Mouse (Mus musculus) inflammation-experienced regulatory T-cells, adult 6 months (primary cell): Measurements from ENCODE around the gene Hoxa2. TPM values are rescaled to one million over a fixed set of nuclear protein-coding genes. Genes with fewer than 3 reads are reported as not detected.

ENCODE experiments used
- ATAC-seq: one replicate; pipeline ENCODE4 v1.8.0; 2017
- polyA plus RNA-seq, 3 experiments: library from polyadenylated mRNA; unstranded; fragments of 100-300 nt; shearing (Covaris generic); gene quantifications; one replicate each; pipeline ENCODE4 v1.2.1; 2017

Gene Hoxa2
- not detected for polyA plus RNA-seq

- no peak for ATAC-seq
These were observed at the start of gene Hoxa2 for GRCm38 (mm10) chr6:52164626-52165440. Gene Hoxa2, minus strand, starts transcription at chr6:52164831.

- no peak for ATAC-seq
These were observed 49.6 kb upstream of the Hoxa2 start for GRCm38 (mm10) chr6:52214271-52214670.

DNA sequence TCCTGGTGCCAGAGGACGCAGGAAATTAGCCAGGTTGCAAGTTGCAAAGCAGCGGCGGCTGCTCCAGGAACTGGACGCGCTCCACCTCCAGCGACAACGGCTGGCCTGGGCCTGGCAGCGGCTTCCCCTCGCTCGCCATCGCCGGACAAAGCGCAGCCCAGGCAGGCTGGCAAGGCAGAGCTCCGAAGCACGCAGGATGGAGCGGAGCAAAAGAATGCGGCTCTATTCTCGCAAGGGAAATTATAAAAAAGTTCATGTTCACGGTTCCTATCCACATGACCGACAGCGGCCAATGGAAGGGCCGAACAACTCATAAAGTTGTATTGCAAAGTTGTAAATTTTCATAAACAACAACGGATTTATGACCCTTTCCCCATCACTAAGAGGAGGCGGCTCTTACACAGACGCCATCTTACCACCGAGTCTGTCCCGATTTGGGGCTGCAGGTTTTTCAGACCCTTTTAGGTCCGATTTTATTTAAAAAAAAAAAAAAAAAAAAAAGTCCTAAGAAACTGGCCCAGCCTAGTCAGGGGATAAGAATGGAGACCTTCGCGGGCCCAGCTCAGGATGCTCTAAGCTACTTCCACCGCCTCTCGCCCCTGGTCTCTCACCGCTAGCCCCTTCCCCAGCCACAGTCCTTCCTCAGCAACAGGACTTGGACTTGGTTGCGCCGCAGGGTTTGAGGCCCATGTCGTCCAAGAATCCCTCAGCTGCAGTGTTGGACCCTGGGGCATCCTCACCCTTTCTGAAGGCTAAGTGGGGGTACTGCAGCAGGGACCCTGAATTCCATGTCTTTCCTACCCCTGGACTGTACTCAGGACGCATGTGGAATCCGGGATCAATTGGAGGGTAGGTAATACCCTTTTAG is 48.7 kb upstream of the Hoxa2 start, which contains the start of the genes Hoxa3 and Gm28308:
Hoxa3 (minus strand) TSS at position 218 of the 868 bp plus-strand sequence.
Gm28308 (minus strand) TSS at position 221 of the 868 bp plus-strand sequence.
- peak; percentile 29 for ATAC-seq

GRCm38 (mm10) chr6:52212556-52213118 is 48.0 kb upstream of the Hoxa2 start:
- no peak for ATAC-seq

DNA sequence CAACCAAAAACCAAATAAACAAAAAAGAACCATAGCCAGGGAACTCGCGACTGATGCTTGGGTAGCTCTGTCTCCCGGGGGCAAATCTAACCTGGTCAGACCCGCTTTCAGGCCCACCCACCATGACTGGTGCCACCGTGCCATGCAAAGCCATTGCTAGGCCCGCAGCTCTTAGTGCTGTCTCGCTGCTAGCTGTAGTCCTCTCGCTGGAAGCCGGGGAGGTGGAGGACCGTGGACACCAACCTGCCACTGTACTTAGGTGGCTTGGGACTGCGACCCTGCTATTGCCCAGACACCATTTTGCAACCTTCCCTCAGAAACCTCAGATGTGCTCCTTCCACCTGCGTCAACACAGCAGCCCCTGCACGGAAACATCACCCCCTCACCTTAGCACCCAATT is 47.3 kb upstream of the Hoxa2 start:
- peak; percentile 12 for ATAC-seq

DNA sequence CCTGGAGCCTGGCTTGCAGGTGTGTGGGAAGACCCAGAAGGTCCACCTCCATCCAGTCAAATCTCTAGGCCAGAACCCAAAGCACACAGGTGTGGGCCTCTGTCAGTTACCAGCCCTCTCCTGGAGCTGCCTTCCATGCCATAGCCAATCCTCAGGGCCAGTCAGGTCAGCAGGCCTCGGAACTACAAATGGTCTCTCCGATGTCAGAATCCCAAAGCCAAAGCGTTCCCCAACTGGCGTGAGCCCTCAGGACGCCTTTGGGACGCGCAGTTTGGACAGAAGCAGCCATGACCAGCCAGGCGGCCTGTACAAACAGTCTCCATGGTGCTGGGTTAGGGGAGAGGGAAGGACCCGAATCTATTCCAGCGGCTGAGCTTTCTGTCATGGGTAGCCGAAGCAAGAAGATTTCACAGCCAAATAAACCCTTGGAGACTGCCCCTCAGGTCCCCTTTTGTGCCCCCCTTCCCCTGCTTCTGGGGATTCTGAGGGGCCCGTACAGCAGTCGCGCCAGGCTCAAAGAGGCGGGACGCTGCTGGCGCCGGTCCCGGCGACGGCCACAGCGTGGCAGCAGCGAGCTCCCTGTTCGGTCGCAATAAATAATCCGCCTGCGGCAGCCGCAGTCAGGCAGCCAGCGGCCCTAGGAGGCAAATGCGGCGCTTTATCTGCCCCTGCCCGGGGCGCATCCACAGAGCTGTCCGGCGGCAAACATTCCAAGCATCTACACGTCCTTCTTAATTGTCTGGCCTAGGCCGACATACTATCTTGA is 46.7 kb upstream of the Hoxa2 start:
- peak; percentile 85 for ATAC-seq

- ATAC-seq, result no peak
These were observed 45.0 kb upstream of the Hoxa2 start for GRCm38 (mm10) chr6:52209685-52210046.

DNA sequence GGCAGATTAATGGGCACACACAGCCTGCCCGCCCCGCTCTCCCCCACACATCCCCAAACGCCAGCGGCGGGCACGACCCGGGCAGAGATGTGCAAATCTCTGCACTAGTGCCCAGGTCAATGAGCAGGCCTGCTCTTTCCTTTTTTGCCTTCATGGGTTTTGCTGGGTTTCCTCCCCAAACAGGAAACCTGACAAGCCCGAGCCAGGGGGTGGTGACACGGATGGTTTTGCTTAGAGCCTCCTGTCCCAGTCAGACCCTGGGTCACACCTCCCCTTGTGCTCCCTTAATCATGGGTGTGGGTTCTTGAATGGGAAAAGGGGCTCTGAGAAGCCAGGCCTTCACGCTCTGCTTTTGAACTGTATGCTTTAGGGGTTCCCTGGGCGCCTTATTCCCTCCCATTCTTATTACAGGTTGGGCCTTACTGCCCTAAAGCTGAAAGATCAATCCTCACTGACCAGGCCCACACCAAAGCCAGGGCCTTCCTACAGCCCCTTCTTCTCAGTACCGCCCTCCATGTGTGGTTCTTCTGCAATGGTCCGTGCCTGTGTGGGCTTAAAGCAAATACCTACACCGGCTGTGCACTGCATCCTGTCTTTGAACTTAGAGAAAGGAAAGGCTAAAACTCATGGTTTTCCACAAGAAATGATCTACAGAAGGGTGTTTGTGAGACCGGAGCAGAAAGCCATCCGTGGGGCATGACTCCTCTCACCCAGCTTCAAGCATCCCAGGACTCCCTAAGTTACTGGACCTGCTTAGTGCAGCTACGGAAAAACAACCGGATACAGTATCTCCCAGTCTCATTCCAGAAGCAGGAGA is 44.4 kb upstream of the Hoxa2 start:
- no peak for ATAC-seq

- ATAC-seq, result no peak
These were observed 43.6 kb upstream of the Hoxa2 start, which contains the start of gene Hoxa6 for GRCm38 (mm10) chr6:52208072-52208867. Gene Hoxa6, minus strand, starts transcription at chr6:52208722.

DNA sequence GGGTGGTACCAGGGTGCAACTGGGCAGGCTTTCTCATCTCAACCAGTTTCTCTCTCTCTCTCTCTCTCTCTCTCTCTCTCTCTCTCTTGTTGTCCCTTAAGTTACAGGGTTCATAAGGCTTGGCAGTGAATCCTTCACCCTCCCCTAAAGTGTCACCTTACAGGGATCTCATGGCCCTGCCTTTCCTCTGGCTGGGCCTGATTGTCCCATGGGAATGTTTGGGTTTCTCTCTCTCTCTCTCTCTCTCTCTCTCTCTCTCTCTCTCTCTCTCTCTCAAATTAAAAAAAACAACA is 43.0 kb upstream of the Hoxa2 start:
- ATAC-seq, result no peak

DNA sequence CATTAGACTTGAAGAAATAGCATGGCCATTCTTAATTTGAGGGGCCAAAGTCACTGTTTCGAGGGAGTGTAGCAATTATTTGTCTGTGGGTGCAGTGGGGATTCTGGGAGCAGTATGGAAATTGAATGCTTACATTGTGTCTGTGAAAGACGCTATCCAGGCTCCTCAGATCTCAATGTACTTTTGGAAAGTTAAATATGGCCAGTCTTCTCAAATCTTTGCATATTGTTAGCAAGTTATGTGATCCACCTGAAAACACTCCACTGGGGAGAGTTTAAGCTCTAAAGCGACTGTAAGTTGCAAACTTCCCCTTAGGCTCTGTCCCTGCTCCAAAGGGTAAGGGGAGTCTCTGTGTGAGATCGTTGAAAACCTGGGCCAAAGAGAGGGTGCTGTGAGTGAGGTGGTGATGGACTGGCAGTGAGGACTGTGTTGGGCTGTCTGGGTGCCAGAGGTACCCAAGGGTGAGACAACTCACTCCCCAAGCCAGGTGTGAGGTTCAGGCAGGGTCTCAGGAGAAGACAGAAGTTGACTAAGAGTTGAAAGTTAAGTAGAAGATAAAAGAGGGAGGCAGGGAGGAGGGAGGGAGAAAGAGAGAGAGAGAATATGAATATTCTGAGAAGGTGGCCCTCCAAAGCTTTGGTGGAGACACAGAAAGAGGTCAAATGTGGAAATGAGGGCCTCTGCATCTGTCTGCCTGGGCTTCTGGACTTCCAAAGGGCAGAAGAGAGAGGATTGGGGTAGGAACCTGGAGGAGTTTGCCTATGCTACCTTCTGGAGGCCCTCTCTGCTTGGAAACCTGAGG is 42.5 kb upstream of the Hoxa2 start:
- ATAC-seq, result no peak

DNA sequence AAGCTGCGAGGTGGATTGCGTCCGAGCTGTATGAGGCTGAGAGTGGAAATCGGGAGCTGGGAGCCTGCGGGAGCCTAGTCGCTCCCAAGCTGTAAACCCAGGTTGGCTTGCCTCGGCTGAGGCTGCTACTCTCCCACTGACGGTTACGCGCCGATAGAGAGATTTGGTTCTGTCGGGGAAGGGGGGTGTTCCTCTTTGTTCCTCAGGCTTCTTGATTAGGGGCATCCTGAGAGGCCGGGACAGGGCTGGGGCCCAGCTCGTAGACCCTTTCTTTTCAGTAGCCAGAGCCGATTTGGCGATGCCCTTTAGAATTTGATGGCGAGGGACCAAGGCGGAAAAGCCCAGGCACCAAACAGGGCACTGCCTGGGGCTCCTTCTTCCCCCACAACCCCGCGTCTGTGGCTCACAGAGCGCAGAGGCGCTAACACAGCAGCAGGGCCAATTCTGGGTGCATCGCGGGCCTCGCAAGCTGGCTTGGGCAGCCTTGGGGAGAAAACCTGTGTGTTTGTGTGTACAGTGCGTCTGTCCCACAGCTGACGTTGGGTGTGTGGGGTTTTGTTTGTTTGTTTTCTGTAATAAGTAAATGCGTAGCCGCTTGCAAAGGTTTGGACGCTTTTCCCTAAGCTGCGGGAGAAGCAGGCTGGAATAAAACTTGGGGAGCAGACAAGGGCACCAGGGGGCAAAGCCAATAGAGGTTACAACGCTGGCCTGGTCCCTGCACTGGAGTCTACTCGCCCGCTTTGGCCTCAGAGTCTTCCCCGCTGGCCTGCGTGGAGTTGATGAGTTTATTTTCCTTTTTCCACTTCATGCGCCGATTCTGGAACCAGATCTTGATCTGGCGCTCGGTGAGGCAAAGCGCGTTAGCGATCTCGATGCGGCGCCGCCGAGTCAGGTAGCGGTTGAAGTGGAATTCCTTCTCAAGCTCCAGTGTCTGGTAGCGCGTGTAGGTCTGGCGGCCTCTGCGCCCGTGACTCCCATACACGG is 41.3 kb upstream of the Hoxa2 start:
- ATAC-seq, result no peak

GRCm38 (mm10) chr6:52205221-52205620 is 40.6 kb upstream of the Hoxa2 start:
- ATAC-seq, result no peak

GRCm38 (mm10) chr6:52204050-52204752 is 39.6 kb upstream of the Hoxa2 start, which contains the start of gene Hoxa5:
Gene Hoxa5, minus strand, starts transcription at chr6:52204587.
- no peak for ATAC-seq

GRCm38 (mm10) chr6:52203371-52204049 is 38.9 kb upstream of the Hoxa2 start:
- no peak for ATAC-seq

- no peak for ATAC-seq
These were observed 38.4 kb upstream of the Hoxa2 start for GRCm38 (mm10) chr6:52203121-52203370.

DNA sequence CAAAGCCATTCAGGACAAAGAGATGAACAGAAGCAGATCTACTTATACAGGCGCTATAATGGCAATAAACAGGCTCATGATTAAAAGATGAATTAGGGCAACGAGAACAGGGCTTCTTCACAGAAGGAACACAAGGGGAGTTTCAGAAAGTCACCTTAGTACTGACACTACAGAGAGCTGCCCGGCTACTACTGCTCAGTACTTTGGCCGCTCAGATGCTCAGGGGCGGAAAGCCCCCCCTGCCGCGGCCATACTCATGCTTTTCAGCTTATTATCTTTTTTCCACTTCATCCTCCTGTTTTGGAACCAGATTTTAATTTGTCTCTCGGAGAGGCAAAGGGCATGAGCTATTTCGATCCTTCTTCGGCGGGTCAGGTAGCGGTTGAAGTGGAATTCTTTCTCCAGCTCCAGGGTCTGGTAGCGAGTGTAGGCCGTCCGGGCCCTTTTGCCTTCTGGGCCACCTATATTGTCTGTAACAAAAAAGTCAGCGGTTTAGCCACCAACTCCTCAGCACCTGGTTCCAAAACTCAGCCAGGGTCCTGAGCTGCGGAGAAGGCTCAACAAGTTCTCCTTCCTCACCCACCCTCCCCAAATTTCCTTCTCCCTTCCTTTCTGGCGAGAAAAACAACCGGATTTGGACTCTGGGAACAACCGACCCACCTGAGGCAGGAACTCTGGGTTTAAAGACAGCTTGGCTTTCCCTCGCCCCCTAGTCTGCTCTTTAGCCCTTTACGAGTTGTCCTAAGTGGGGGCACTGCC is 37.9 kb upstream of the Hoxa2 start:
- ATAC-seq, result no peak
